Mouse (Mus musculus): ENCODE measurements around the gene Cpa5.

- no peak for TF ChIP-seq GATA1 (IDR thresholded peaks at IDR 0.05; ENCODE audit: borderline replicate concordance, low read length)
- TF ChIP-seq CTCF (IDR thresholded peaks at IDR 0.05; ENCODE audit: low read depth, low read length): no peak
Measured at GRCm38 (mm10) chr6:30620591-30620990, 9.8 kb downstream of the Cpa5 start.
